Mouse (Mus musculus) heart, postnatal 25 days (tissue): ENCODE data around the gene Shank2. TPM values are rescaled to one million over a fixed set of nuclear protein-coding genes. Genes with fewer than 3 reads are reported as not detected.
A peak's percentile ranks its signal among the peaks of the same experiment; 100 is the strongest.

Source experiments
- DNase-seq: peaks from one replicate; pipeline ENCODE4 v3.0.0; 2022; ENCODE audit warnings: low spot score
- intact Hi-C: fragments of 180-260 bp; cut with DNase I; formaldehyde crosslinking; loops from one replicate; pipeline ENCODE4 v1.15.1; 2025
- total RNA-seq, 2 experiments: library from RNA; stranded (reverse); gene quantifications; 2 replicates each; pipeline ENCODE4 v1.2.3; 2021

Gene Shank2
- total RNA-seq, 2 experiments from 2014 or later = 0.42 to 0.59 TPM

DNA sequence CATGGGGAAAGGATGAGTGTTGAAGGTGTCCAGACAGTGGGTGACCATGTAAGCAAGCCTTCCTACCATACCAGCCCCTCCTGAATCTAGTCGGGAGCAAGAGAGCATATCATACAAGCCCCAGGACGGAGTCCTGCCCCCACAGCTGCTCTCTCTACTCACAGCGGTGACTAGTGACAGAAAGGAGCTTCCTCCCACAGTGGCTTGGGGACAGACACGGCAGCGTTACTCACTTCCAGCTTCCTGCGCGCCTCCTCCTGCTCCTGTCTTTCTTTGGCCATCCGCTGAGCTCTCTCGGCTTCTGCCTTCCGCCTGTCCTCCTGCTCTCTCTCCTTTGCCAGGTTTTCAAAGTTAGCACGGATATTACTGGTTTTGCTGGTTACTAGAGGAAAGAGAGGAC is 439.7 kb downstream of the Shank2 start:
- intact Hi-C loops = no loop called here

DNA sequence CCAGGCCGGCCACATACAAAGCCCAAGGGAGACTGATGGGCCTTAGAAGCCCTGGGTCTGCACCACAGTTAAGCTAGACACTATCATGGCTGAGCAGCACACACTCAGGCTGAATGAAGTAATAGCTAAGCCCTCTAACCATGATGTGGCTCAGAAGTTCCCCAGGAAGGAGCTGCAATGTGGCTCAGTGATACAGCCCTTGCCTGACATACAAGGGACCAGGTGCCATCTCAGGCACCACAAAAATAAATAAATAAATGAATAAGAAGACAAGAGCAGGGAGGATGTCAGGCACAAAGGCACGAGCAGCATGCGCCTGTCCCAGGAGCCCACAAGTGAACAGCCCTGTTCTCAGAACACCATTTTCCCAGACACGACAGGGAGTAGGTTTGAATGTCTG is 440.2 kb downstream of the Shank2 start:
- intact Hi-C loops = no loop called here
- DNase-seq = no peak

More for the DNA sequence above, 439.7 kb downstream of the Shank2 start:
- DNase-seq = no peak

DNA sequence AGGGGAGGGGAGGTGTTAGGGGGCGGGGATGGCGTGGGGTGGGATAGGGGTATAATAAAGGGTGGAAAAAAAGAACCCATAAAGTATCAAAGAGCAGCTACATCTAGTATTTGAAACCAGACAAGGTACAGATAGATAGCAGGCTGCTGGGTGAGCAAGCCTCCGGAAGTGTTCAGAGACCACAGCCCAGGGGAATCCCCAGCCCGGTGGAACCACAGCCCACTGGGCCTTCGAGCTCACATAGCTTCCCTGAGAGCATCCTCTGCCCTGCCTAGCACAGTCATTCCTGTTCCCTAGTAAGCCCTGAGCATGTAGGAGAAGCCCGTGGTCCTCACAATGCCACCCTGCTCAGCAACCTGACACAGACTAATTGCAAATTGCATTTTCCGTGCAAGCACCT is 443.1 kb downstream of the Shank2 start:
- no peak for DNase-seq

DNA sequence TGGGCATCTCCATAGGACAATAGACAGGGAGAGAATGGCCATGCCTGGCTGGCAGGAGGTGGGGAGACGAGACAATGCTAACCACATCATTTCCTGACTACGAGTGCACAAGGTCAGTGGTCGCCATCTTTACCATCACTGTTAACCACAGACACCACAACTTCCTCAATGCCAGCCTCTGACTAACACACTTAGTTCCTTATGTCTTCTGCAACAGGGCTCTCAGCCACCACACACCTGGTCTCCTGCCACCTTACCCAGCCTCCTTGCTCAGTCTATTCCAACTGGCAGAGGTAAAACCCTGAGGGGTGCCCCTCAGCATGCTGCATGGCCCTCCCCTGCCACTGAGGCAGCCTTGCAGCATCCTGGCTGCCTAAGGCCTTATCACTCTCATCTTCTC is 445.4 kb downstream of the Shank2 start:
- intact Hi-C loops = no loop called here
- no peak for DNase-seq

More for the DNA sequence above, 443.1 kb downstream of the Shank2 start:
- intact Hi-C loops = no loop called here

DNA sequence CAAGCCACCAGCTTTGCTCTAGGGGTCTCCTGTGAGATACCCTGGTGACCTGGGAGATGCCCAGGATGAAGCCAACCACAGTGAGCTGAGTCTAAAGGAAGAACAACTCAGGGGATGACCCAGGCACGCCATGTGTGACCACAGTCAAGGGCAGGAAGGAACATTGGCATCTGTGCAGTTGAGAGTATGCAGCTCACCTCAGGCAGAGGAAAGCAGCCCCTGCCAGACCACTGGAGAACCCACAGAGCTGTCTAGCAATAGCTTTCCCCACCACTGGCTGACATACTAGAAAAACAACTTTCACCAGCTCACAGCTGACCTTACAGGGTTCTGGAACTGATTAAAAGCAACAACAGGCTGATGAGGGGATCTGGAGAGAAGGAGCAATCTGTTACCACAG is 446.5 kb downstream of the Shank2 start:
- intact Hi-C loops = no loop called here
- no peak for DNase-seq

DNA sequence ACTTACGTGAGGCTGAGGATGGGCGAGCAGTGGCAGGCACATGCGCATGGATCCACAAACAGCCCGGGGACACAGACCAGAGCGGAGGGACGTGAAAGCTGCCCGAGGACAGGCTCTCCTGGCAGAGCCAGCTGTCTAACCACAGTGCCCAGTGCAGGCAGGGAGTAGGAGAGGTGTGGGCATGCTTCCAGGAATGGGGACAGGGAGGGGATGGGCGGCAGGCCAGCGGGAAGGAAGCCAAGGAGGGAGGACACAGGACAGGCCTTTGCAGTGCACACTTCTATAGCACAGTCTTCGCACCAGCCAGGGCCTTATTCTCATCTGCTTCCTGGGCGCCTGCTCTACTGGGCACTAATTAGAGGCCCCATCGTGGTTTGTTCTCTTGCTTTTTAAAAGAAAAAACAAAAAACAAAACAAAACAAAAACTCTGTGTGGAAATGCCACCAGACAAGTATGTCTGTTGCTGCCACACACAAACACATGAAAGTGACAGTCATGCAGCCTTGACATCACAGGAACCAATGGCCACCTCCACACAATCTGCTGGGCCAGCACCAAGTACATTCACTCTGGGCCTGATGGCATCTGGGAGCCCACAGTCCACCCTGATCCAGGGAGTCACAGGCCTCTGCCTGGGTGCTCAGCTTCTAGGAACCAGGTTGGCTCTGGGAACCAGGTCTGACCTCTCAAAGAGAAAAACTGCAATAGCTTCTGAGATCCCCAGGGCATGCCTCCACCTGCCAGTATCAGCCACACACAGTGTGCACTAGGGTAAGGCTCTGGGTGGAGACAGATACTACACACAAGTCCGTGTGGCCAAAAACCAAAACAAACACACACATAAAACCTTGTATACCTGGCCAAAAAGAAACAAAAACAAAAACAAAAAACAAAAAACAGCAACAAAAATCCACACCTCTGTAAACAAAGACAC is 448.2 kb downstream of the Shank2 start:
- DNase-seq = peak; percentile 60
- intact Hi-C loops = no loop called here

DNA sequence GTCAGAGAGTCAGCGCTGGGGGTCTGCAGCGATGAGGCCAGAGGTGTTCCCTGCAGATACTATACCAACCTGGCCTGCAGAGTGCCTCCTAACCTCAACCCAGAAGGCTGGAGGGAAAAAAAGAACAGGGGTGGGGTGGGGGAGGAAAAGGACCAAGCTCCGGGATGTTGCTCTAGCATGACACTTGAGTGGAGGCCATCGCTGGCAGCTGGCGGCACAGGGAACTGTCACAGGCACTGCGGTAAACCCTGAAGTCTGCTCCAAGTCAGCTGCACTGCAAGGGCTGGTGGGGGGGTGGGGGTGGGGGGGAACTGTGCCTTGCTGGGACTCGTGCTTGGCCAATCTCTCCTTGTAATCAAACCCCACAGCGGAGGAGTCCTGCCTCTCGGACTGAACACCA is 448.9 kb downstream of the Shank2 start:
- no peak for DNase-seq
- intact Hi-C loops = no loop called here

DNA sequence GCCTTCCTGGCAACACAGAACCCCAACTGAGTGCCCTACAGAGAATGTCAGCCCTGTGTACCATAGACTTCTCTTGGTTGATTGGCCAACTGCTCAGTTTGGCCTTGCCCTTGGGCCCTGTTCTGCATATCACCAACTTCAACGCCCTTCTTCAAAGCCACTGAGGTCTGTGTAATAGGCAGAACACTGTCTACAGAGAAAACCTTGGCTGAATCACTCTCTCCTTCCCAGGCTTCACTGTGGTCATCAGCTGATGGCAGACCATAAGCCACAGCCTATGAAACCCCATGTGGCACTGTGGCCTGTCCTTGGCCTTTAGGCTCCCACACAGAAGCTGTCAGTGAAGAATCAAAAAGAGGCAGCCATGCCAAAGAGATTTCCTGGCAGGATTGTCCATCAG is 457.2 kb downstream of the Shank2 start:
- no peak for DNase-seq
- intact Hi-C loops = no loop called here

DNA sequence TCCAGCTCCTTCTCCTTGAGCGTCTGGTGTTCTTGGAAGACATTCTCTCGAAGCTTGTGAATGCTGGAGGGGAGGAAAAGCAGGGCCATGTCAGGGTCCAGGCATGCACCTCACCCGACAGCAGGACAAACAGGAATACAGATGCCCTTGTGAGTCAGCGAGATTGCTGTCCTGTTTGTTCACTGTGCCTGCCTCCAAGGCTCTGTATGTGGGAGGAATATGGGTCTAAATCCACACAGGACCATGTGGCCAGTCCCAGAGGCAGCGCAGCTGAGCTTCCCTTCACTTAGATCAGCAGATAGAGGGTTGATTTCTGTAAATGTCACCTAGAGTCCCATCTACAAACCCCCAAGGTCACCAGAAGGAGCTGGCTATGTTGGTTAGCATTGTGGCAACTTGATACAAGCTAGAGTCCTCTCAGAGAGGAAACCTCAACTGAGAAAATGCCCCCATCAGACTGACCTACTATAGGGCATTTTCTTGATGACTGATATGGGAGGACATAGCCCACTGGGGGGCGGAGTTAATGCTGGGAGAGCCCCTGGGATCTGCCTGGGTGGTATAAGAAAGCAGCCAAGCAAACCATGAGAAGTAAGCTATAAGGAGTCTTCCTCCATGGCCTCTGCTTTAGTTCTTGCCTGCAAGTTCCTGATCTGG is 459.6 kb downstream of the Shank2 start:
- intact Hi-C loops = no loop called here

DNA sequence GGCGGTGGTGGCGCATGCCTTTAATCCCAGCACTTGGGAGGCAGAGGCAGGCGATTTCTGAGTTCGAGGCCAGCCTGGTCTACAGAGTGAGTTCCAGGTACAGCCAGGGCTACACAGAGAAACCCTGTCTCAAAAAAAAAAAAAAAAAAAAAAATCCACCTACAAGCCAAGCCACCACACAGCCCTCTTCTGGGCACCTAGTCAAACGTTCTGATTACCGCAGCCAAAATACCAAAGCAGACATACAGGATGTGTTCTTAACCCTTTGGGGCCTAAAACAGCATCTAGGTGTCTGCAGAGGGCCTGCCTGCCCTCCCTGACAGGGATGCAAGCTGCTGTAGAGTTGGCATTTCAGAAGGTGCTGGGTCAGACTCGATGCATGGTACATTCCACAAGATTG is 460.8 kb downstream of the Shank2 start:
- DNase-seq = no peak
- intact Hi-C loops = no loop called here

More for the DNA sequence above, 459.6 kb downstream of the Shank2 start:
- DNase-seq = no peak

DNA sequence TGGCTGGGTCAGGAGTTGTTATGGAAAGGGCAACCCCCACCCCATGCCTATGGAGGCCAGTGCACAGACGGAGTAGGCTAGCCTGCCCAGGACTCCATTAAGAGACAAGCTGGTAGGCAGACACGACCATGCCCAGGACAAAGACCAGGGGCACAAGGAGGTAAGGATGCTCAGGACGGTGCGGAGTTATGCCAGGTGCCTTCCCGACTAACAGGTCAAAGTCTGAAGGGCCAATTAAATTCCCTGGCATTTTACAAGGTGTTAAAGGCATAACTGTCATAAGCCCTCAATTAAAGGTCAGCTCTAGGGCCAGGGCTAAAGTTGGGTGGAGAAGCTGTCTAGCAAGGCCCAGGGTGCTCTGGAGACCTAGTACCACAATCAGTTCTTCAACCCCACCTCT is 467.0 kb downstream of the Shank2 start:
- intact Hi-C loops = no loop called here
- no peak for DNase-seq

DNA sequence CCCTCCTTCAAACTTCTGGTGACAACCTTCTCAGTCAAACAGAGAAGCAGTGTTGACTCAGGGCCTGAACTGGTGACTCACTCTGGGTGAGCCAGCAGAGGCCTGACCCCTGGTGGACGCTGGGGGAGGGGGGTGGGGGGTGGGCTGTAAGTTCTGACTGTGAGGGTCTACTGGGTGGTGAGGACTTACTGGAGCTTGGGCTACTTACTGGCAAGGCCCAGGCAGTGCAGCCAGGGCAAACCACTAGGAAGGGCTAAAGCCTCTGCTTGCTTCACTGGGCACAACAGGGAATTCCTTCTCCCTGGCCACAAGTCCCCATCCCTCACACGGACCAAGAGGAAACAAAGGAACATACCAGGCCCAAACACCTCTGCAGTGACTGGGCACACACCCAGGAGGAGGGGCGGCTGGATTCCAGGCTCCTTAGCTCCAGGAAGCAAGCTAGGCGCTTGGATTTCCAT is 467.5 kb downstream of the Shank2 start:
- intact Hi-C loops = no loop called here
- DNase-seq = no peak

DNA sequence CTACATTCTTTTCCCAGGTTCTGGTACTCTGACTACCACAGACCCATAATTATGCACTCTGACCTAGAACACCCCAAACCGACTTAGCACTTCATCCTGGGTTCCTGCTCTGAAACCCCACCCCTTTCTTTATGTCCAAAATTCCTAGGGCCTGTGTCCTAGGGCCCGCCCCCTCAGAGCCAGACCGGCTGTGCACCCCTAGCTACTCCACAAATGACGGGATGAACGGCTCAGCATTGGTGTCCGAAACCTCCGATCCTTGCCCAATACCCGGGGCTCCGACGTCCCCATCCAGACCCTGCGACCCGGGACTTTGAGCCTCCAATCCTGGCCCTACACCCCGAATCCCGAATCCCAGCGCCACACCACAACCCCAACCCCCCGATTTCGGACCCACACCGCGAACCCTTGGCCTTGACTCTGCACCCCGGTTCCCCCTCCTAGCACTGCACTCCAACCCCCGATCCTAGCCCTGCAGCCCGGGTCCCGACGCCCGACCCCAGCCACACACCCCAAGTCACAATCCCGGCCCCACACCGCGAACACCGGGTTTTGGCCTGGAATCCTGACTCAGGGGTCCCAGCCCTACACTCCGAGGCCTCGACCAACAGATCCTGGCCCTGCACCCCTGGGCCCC is 468.3 kb downstream of the Shank2 start:
- DNase-seq = no peak
- intact Hi-C loops = loop anchor here (10.0 kb wide), 1 partner anchor 435 kb away; no protein-coding TSS in a partner anchor

DNA sequence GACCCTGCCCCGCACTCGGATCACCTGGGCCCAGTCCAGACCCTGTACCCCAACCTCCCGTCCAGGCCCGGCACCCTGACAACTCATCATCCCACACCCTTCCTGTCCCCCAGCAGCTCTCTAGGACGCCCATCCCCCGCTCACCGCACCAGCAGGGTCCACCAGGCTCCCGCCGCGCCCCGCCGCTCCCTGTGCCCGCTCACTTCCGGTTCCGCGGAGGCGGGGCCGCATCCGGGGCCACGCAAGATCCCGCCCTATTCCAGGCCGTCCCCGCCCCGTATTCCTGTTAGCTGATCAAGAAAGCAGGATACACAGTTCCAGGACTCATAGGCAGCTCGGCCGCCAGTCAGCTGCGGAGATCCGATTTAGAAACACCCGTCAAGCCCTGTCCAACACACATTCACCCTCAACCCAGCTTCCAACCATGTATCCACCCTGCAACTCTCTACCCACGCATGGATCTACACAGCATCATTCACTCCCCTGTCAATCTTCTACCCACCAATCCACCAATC is 468.9 kb downstream of the Shank2 start, which contains the start of gene Cttn:
Cttn (minus strand) TSS at position 465 of the 515 bp plus-strand sequence.
- DNase-seq = peak; percentile 84
- intact Hi-C loops = loop anchor here (10.0 kb wide), 1 partner anchor 434 kb away; no protein-coding TSS in a partner anchor

DNA sequence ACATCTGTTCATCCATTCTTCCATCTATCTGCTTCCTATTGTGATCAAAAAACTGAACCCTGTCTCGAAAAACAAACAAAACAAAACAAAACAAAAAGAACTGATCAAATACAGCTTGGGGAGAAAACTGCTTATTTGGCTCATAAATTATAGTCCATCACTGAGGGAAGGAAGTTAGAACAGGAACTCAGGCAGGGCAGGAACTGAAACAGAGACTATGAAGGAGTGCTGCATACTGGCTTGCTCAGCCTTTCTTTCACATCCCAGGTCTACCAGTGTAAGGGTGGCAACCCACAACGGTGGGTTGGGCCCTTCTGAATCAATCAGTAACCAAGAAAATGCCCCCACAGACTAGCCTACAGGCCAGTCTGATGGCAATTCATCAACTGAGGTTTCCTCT is 469.4 kb downstream of the Shank2 start:
- intact Hi-C loops = loop anchor here (10.0 kb wide), 1 partner anchor 434 kb away; no protein-coding TSS in a partner anchor
- no peak for DNase-seq

DNA sequence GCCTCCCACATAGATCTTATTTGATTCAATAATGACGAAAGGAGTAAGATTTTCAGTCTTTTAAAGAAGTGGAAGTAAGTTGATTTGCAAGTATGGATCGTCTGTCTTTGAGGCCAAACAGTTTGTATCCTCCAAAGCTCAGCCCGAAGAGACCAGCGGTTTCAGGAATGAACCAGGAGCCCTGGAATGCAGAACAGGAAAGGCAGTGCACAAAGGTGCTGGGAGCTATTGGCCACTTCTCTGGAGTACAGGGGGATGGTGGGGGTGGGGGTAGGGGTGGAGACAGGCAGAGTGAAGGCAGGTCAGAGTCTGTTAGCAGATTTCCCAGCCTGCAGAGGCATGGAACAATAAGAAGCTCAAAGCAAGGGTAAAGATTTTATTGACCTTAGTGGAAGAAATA is 471.8 kb downstream of the Shank2 start:
- no peak for DNase-seq
- intact Hi-C loops = loop anchor here (10.0 kb wide), 1 partner anchor 431 kb away; no protein-coding TSS in a partner anchor
